Mouse (Mus musculus): ENCODE data around the gene Rest. TPM values are rescaled to one million over a fixed set of nuclear protein-coding genes. Genes with fewer than 3 reads are reported as not detected.

The Rest gene
- polyA plus RNA-seq (2014; fragmentation: Illumina TruSeq; extraction: RNeasy Lipid Tissue Mini Kit (QIAGEN cat#74804); ENCODE audit: insufficient read depth, low read depth, low replicate concordance) = 4.0 TPM

GRCm38 (mm10) chr5:77265081-77265670 lies at the start of gene Rest:
Rest (plus strand) TSS chr5:77265491.

GRCm38 (mm10) chr5:77309924-77310772 lies 44.9 kb downstream of the Rest start, which contains the start of the genes Noa1 and Polr2b:
Noa1 (minus strand) TSS chr5:77310084.
Polr2b (plus strand) TSS chr5:77310147.

Other genes starting within 250 kb of the Rest start
- 0.30 TPM for gene Thegl, start 249.5 kb upstream of the Rest start, polyA plus RNA-seq (2014; fragmentation: Illumina TruSeq; extraction: RNeasy Lipid Tissue Mini Kit (QIAGEN cat#74804); ENCODE audit: insufficient read depth, low read depth, low replicate concordance)
- gene Hopx, start 150.4 kb upstream of the Rest start, polyA plus RNA-seq (2014; fragmentation: Illumina TruSeq; extraction: RNeasy Lipid Tissue Mini Kit (QIAGEN cat#74804); ENCODE audit: insufficient read depth, low read depth, low replicate concordance) = 1,170 TPM
- 4.1 TPM for gene Spink2, start 54.0 kb upstream of the Rest start, polyA plus RNA-seq (2014; fragmentation: Illumina TruSeq; extraction: RNeasy Lipid Tissue Mini Kit (QIAGEN cat#74804); ENCODE audit: insufficient read depth, low read depth, low replicate concordance)
- gene Noa1, start 44.6 kb downstream of the Rest start, polyA plus RNA-seq (2014; fragmentation: Illumina TruSeq; extraction: RNeasy Lipid Tissue Mini Kit (QIAGEN cat#74804); ENCODE audit: insufficient read depth, low read depth, low replicate concordance) = 7.4 TPM
- gene Polr2b, start 44.7 kb downstream of the Rest start, polyA plus RNA-seq (2014; fragmentation: Illumina TruSeq; extraction: RNeasy Lipid Tissue Mini Kit (QIAGEN cat#74804); ENCODE audit: insufficient read depth, low read depth, low replicate concordance) = 17.4 TPM
- 490 TPM for gene Igfbp7, start 142.6 kb downstream of the Rest start, polyA plus RNA-seq (2014; fragmentation: Illumina TruSeq; extraction: RNeasy Lipid Tissue Mini Kit (QIAGEN cat#74804); ENCODE audit: insufficient read depth, low read depth, low replicate concordance)